Mouse (Mus musculus): ENCODE measurements at regions not wholly inside any gene's neighbourhood (a gene's known extent, or its start where the extent isn't known, plus 50 kb on each side); places are given as distances from the start of the nearest gene placed in this dataset.
"Not testable (repeated sequence)": the region's sequence is repeated elsewhere in the genome, so short reads cannot be mapped to it uniquely, and the experiment has no call there.

GRCm38 (mm10) chr3:78594305-78594704 lies 692.0 kb downstream of the Rapgef2 start:
- ATAC-seq (replicated peaks; ENCODE audit: low FRiP score, poor library complexity, severe bottlenecking) = no peak

- ATAC-seq (replicated peaks; ENCODE audit: low FRiP score, poor library complexity, severe bottlenecking) = no peak
Measured at GRCm38 (mm10) chr3:78586639-78587038, 699.7 kb downstream of the Rapgef2 start.

GRCm38 (mm10) chr3:78581868-78582267 lies 704.4 kb downstream of the Rapgef2 start:
- no peak for ATAC-seq (replicated peaks; ENCODE audit: low FRiP score, poor library complexity, severe bottlenecking)

DNA sequence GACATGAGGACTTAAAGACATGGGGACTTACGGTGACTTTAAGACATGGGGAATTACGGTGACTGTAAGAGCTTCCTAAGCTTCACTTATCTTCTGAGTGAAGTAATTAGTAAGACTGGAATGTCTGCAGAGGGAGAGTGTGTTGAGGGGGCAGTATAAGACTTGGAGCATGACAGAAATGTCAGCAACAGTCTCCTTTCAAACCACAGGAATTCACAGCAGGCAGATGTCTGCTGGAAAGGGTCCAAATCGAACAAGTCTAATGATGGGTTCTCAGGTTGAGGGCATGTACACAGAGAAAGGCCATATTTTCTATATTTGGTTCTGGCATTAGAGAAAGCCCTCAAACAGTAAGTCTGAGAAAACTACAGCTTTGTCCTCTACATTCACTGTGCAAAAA lies 705.2 kb downstream of the Rapgef2 start:
- ATAC-seq (replicated peaks; ENCODE audit: low FRiP score, poor library complexity, severe bottlenecking) = no peak

DNA sequence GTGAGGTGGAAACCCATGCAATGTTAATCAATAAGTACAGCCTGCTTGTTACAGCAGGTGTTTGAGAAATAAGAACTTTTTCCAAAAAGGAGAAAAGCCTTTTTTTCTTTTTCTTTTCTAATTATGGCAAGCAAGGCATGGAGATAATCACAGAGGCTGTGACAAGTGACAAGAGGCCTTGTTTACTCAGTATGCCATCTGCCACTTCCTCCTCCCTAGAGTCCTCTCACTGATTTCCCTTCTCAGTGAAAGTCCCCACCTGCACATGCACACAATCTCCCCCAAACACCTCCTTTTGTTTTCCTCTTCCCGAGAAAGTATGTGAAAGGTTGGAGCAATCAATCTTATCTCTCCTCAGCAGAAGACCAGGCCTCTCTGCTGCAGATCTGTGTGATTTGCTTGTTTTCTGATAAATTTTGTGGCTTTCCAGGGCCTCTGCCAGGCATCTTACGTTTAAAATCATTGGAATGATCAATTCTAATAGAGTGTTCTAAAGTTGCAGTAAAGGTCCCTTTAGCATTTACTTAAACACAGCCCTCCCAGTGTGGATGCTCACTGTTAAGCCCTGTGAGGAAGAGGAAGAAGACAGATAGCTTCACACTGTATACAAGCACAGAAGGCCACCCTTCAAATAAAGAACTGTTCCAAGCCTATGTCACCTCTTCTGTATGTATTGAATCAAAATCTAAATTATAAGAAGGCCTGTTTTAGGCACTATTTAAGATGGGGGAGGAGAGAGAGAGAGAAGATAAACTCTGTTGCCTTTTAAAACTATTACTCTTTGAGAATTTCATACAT lies 710.5 kb downstream of the Rapgef2 start:
- ATAC-seq (replicated peaks; ENCODE audit: low FRiP score, poor library complexity, severe bottlenecking) = no peak

DNA sequence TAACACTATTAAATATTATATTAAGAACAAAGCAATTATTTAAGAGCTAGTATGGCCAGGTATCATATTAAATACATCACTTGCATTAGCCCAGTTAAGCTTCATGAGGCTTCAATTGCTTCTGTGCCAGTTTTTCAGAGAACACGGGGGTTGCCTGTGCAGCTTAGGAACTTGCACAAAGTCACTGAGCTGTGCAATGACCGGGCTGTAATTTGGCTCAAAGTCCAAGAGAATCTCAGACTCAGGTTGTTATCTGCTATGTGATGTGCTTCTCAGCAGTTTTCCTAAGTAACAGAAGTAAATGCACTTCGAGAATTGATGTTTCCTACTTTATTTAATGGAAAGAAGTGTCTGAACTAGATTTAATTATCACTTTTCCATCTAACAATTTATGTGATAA lies 711.5 kb downstream of the Rapgef2 start:
- ATAC-seq (replicated peaks; ENCODE audit: low FRiP score, poor library complexity, severe bottlenecking) = no peak

GRCm38 (mm10) chr3:78573299-78573698 lies 713.0 kb downstream of the Rapgef2 start:
- no peak for ATAC-seq (replicated peaks; ENCODE audit: low FRiP score, poor library complexity, severe bottlenecking)

DNA sequence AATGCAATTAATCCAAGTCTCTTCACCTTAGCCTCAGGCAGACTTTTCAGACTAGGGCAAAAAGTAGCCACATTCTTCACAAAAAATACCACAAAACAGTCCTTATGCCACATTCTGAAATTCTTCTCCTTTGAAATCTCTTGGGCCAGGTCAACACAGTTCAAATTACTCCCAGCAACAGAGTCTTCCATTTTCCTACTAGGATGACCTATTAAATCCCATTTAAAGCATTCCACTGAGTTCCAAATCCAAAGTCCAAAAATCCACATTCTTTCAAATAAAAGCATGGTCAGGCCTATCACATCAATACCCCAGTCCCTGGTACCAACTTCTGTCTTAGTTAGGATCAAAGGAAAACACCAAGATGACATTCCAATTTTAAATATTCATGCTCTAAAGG lies 721.4 kb downstream of the Rapgef2 start:
- not testable (repeated sequence) for ATAC-seq (replicated peaks; ENCODE audit: low FRiP score, poor library complexity, severe bottlenecking)

Data from erythroid progenitor cell, adult 5-6 weeks (primary cell).